Mouse (Mus musculus): ENCODE data around the gene Vgll3. TPM values are rescaled to one million over a fixed set of nuclear protein-coding genes. Genes with fewer than 3 reads are reported as not detected.

The Vgll3 gene
- polyA plus RNA-seq, 1 experiment from 2014 or later: 2.5 TPM

GRCm38 (mm10) chr16:65834721-65835120, 19.7 kb downstream of the Vgll3 start:
- no peaks in the 10 kb centered on the region for H3K36me3 ChIP-seq (ENCODE audit: control insufficient read depth, insufficient read depth, low read length)
- no peak overlapping the region for H3K27ac ChIP-seq (ENCODE audit: low read depth, low read length)
- no peak overlapping the region for H3K9ac ChIP-seq (ENCODE audit: low read depth, low read length)
- WGBS: 82% methylated on average over 3 of the region's 3 CpGs
- H3K9me3 ChIP-seq (ENCODE audit: control insufficient read depth, low read length): no peaks in the 10 kb centered on the region
- H3K4me3 ChIP-seq (ENCODE audit: low read length): no peak overlapping the region
- H3K4me2 ChIP-seq (ENCODE audit: low read length): no peak overlapping the region
- no peaks in the 10 kb centered on the region for H3K27me3 ChIP-seq (replicated peaks; ENCODE audit: control insufficient read depth, insufficient read depth, low read length)
- H3K4me1 ChIP-seq (ENCODE audit: control insufficient read depth, insufficient read depth, low read depth, low read length): no peaks in the 10 kb centered on the region
- ATAC-seq: no peak

GRCm38 (mm10) chr16:65850126-65850525, 35.1 kb downstream of the Vgll3 start:
- no peak overlapping the region for H3K4me2 ChIP-seq (ENCODE audit: low read length)
- 100% methylated on average over 1 of the region's 1 CpGs for WGBS
- no peaks in the 10 kb centered on the region for H3K4me1 ChIP-seq (ENCODE audit: control insufficient read depth, insufficient read depth, low read depth, low read length)
- H3K9me3 ChIP-seq (ENCODE audit: control insufficient read depth, low read length): no peaks in the 10 kb centered on the region
- H3K36me3 ChIP-seq (ENCODE audit: control insufficient read depth, insufficient read depth, low read length): no peaks in the 10 kb centered on the region
- ATAC-seq: no peak
- no peak overlapping the region for H3K4me3 ChIP-seq (ENCODE audit: low read length)
- no peak overlapping the region for H3K27ac ChIP-seq (ENCODE audit: low read depth, low read length)
- no peak overlapping the region for H3K9ac ChIP-seq (ENCODE audit: low read depth, low read length)
- H3K27me3 ChIP-seq (replicated peaks; ENCODE audit: control insufficient read depth, insufficient read depth, low read length): no peaks in the 10 kb centered on the region

GRCm38 (mm10) chr16:65864471-65864870, 49.4 kb downstream of the Vgll3 start:
- no peaks in the 10 kb centered on the region for H3K4me1 ChIP-seq (ENCODE audit: control insufficient read depth, insufficient read depth, low read depth, low read length)
- H3K4me2 ChIP-seq (ENCODE audit: low read length): no peak overlapping the region
- ATAC-seq: no peak
- no peaks in the 10 kb centered on the region for H3K9me3 ChIP-seq (ENCODE audit: control insufficient read depth, low read length)
- no peak overlapping the region for H3K27ac ChIP-seq (ENCODE audit: low read depth, low read length)
- no peak overlapping the region for H3K4me3 ChIP-seq (ENCODE audit: low read length)
- H3K36me3 ChIP-seq (ENCODE audit: control insufficient read depth, insufficient read depth, low read length): no peaks in the 10 kb centered on the region
- H3K27me3 ChIP-seq (replicated peaks; ENCODE audit: control insufficient read depth, insufficient read depth, low read length): no peaks in the 10 kb centered on the region
- WGBS: 79% methylated on average over 5 of the region's 5 CpGs
- H3K9ac ChIP-seq (ENCODE audit: low read depth, low read length): no peak overlapping the region

GRCm38 (mm10) chr16:65867927-65868326, 52.9 kb downstream of the Vgll3 start:
- H3K9ac ChIP-seq (ENCODE audit: low read depth, low read length): no peak overlapping the region
- no peak overlapping the region for H3K27ac ChIP-seq (ENCODE audit: low read depth, low read length)
- no peaks in the 10 kb centered on the region for H3K36me3 ChIP-seq (ENCODE audit: control insufficient read depth, insufficient read depth, low read length)
- no peak overlapping the region for H3K4me3 ChIP-seq (ENCODE audit: low read length)
- WGBS: 78% methylated on average over 2 of the region's 2 CpGs
- no peak for ATAC-seq
- H3K4me1 ChIP-seq (ENCODE audit: control insufficient read depth, insufficient read depth, low read depth, low read length): no peaks in the 10 kb centered on the region
- H3K4me2 ChIP-seq (ENCODE audit: low read length): no peak overlapping the region
- no peaks in the 10 kb centered on the region for H3K9me3 ChIP-seq (ENCODE audit: control insufficient read depth, low read length)
- H3K27me3 ChIP-seq (replicated peaks; ENCODE audit: control insufficient read depth, insufficient read depth, low read length): no peaks in the 10 kb centered on the region

GRCm38 (mm10) chr16:65868933-65869332, 53.9 kb downstream of the Vgll3 start:
- H3K4me1 ChIP-seq (ENCODE audit: control insufficient read depth, insufficient read depth, low read depth, low read length): no peaks in the 10 kb centered on the region
- H3K36me3 ChIP-seq (ENCODE audit: control insufficient read depth, insufficient read depth, low read length): no peaks in the 10 kb centered on the region
- no peak overlapping the region for H3K9ac ChIP-seq (ENCODE audit: low read depth, low read length)
- ATAC-seq: no peak
- no peaks in the 10 kb centered on the region for H3K9me3 ChIP-seq (ENCODE audit: control insufficient read depth, low read length)
- no peaks in the 10 kb centered on the region for H3K27me3 ChIP-seq (replicated peaks; ENCODE audit: control insufficient read depth, insufficient read depth, low read length)
- WGBS: 77% methylated on average over 2 of the region's 2 CpGs
- H3K4me3 ChIP-seq (ENCODE audit: low read length): no peak overlapping the region
- no peak overlapping the region for H3K27ac ChIP-seq (ENCODE audit: low read depth, low read length)
- no peak overlapping the region for H3K4me2 ChIP-seq (ENCODE audit: low read length)

- Histone ChIP-seq H3K9ac (ENCODE audit: low read depth, low read length) (no peak overlapping the region), H3K4me1 (ENCODE audit: control insufficient read depth, insufficient read depth, low read depth, low read length) (no peaks in the 10 kb centered on the region), H3K27me3 (replicated peaks; ENCODE audit: control insufficient read depth, insufficient read depth, low read length) (no peaks in the 10 kb centered on the region), H3K4me3 (ENCODE audit: low read length) (no peak overlapping the region), H3K27ac (ENCODE audit: low read depth, low read length) (no peak overlapping the region), H3K36me3 (ENCODE audit: control insufficient read depth, insufficient read depth, low read length) (no peaks in the 10 kb centered on the region), H3K4me2 (ENCODE audit: low read length) (no peak overlapping the region), H3K9me3 (ENCODE audit: control insufficient read depth, low read length) (no peaks in the 10 kb centered on the region)
- WGBS: 72% methylated on average over 4 of the region's 4 CpGs
- ATAC-seq: no peak
Observed at GRCm38 (mm10) chr16:65888940-65889339, 73.9 kb downstream of the Vgll3 start.
